Mouse (Mus musculus) gastrocnemius, adult 2 months (tissue): ENCODE results near the gene Mlxipl. TPM values are rescaled to one million over a fixed set of nuclear protein-coding genes. Genes with fewer than 3 reads are reported as not detected.

Experiments used
- DNase-seq: peaks from one replicate; pipeline ENCODE4 v3.0.0; 2022
- H3K27ac ChIP-seq: fragments of 200-600 bp; 2 replicates; pipeline ENCODE4 v1.8.1; 2022; ENCODE audit warnings: mild to moderate bottlenecking
- H3K4me3 ChIP-seq: fragments of 200-600 bp; 2 replicates; pipeline ENCODE4 v1.8.1; 2022; ENCODE audit warnings: mild to moderate bottlenecking, moderate library complexity
- CTCF ChIP-seq: fragments of 200-600 bp; IDR thresholded peaks from 2 replicates; pipeline ENCODE4 v1.8.1; 2022; ENCODE audit warnings: antibody characterized with exemption, mild to moderate bottlenecking, moderate library complexity
- intact Hi-C: fragments of 180-260 bp; cut with DNase I; formaldehyde crosslinking; loops from one replicate; pipeline ENCODE4 v1.15.1; 2025
- total RNA-seq, 2 experiments: library from RNA; stranded (reverse); gene quantifications; 2 replicates each; pipeline ENCODE4 v1.2.3; 2021

Mlxipl gene
- total RNA-seq, 2 experiments from 2014 or later, result 64.8 to 100 TPM

- no peak for DNase-seq
- no peak overlapping the region for H3K27ac ChIP-seq
- no peak for TF ChIP-seq CTCF
- no peak overlapping the region for H3K4me3 ChIP-seq
- intact Hi-C loops, result no loop called here
Observed at GRCm38 (mm10) chr5:135070448-135070847, 19.2 kb upstream of the Mlxipl start.

- intact Hi-C loops, result no loop called here
- Histone ChIP-seq H3K27ac (no peak overlapping the region), H3K4me3 (no peak overlapping the region)
- no peak for DNase-seq
- no peak for TF ChIP-seq CTCF
Observed at GRCm38 (mm10) chr5:135072061-135072460, 17.6 kb upstream of the Mlxipl start.

DNA sequence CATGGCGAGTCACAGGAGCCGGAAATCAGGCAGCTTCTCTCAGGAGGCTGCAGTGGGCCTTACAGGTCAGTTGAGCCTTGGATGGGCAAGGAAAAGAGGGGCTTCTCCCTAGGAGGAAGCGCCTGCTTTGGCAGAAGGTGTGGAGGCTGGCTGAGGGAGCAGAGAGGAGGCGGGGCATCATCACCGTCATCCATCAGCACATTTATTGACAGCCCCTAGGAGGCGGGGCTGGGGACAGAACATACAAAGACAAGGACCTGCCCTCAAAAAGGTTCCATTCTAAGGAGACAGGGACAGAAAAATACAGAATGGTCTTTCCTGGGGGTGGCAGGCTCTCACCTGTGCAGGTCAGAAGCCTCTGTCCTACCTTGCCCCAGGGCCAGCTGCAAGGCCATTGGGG is 17.0 kb upstream of the Mlxipl start:
- H3K27ac ChIP-seq, result no peak overlapping the region
- no peak overlapping the region for H3K4me3 ChIP-seq
- no peak for TF ChIP-seq CTCF
- intact Hi-C loops, result no loop called here
- DNase-seq, result no peak

- TF ChIP-seq CTCF, result no peak
- intact Hi-C loops, result no loop called here
- no peak for DNase-seq
- no peak overlapping the region for H3K27ac ChIP-seq
- no peak overlapping the region for H3K4me3 ChIP-seq
Observed at GRCm38 (mm10) chr5:135073349-135074150, 16.1 kb upstream of the Mlxipl start.

DNA sequence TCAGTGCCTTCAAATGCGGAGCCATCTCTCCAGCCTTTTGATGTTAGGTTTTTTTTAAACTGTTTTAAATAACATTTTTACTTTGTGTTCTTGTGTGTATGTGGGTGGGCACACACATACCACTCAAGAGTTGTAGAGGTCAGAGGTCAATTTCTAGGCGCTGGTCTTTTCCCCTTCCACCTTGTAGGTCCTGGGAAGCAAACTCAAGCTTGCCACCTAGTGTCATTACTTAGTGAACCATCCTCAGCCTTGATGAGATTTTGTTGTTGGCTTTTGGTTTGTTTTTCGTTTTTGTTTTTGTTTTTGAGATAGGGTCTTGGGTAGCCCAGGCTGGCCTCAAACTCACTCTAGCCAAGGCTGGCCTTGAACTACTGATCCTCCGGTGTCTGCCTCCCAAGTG is 14.0 kb upstream of the Mlxipl start:
- no peak for DNase-seq
- no peak overlapping the region for H3K4me3 ChIP-seq
- no peak overlapping the region for H3K27ac ChIP-seq
- intact Hi-C loops, result no loop called here
- TF ChIP-seq CTCF, result no peak

DNA sequence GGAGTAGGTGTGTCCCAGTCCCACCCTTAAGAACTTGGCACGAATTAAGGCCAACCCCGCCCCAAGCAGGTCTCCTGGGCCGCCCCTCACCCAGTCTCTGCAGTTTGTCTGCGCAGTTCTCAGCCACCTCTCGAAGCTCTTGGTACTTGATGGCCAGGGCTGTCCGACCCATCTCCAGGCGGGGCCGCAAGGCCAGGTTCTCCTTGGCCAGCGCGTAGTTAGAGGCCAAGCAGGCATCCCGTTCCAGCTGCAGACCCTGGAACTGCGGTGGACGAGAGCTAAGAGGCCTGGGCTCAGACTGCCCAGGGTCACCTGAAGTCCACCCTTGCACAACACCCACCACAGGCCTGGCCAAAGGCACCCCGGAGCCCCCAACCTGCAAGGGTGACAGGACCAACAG is 13.3 kb upstream of the Mlxipl start:
- intact Hi-C loops, result no loop called here
- no peak overlapping the region for H3K4me3 ChIP-seq
- TF ChIP-seq CTCF, result no peak

GRCm38 (mm10) chr5:135076931-135077505 is 12.7 kb upstream of the Mlxipl start:
- Histone ChIP-seq H3K4me3 (peak overlapping the region; percentile 88), H3K27ac (no peak overlapping the region)
- no peak for TF ChIP-seq CTCF
- no peak for DNase-seq
- intact Hi-C loops, result no loop called here

More for the DNA sequence above, 13.3 kb upstream of the Mlxipl start:
- no peak overlapping the region for H3K27ac ChIP-seq
- DNase-seq, result no peak

DNA sequence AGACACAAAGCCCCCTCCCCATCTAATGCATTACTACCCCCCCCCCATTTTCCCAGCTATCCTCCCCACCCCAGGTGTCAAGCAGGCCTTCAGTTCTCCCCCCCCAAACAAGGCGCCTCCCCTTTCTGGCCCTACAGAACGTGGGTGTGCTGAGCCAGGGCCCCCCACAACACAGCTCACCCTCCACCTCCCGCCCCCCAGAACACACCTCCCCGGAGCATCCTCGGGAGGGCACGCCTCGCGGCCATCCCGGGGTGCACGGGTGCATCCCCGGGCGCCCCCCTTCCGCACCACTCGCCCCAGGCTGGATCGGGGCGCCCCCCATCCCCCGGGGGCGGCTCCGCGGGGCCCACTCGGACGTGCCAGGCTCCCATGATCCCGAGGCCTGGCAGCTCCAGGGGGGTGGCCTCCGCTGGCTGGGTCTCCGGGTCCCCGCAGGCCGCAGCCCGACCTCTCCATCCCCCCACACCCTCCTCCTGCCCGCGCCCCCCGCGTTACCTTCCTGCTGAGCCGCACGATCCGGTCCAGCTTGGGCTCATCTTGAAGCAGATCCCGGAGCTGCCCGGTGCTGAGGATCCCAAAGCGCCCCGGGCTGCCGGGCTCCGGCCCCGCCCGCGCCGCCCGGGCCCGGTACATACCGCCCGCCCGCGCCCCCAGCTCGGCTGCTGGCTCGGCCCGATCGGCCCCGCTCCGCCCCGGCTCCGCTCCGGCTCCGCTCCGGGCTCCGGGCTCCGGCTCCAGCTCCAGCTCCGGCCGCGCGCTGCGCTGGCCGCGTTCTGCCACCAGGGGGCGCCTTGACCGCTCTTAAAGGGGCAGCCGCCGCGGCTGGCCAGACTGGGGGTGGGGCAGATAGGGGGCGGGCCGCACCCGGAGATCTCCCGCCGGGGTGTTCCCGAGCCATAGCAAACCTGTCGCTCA is 11.9 kb upstream of the Mlxipl start, which contains the start of gene Vps37d:
Gene Vps37d (minus strand): TSS at position 703 of the 918 bp plus-strand sequence.
- peak; percentile 95 for DNase-seq
- peak; percentile 92 for TF ChIP-seq CTCF
- H3K27ac ChIP-seq, result peak within 1 kb of the TSS; percentile 80
- H3K4me3 ChIP-seq, result peak within 1 kb of the TSS; percentile 88
- intact Hi-C loops, result no loop called here

DNA sequence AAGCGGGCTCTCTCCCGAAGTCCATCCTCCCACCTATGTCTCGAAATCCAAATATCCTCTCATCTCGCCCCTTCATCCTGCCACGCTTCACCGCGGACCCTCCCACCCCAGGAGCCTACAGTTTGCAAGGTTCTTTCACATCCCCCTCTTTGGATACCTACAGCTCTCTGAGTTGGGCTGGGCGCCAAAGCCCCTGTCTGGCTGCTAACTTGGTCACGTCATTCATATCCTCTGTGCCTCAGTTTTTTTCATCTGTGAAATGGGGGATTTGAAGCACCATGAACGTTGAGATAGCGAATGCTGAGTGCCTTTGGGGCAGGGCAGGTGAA is 11.2 kb upstream of the Mlxipl start:
- peak overlapping the region; percentile 80; the same call in 1 of the 2 replicates for H3K27ac ChIP-seq
- H3K4me3 ChIP-seq, result peak overlapping the region; percentile 88
- intact Hi-C loops, result no loop called here
- no peak for TF ChIP-seq CTCF
- DNase-seq, result no peak

DNA sequence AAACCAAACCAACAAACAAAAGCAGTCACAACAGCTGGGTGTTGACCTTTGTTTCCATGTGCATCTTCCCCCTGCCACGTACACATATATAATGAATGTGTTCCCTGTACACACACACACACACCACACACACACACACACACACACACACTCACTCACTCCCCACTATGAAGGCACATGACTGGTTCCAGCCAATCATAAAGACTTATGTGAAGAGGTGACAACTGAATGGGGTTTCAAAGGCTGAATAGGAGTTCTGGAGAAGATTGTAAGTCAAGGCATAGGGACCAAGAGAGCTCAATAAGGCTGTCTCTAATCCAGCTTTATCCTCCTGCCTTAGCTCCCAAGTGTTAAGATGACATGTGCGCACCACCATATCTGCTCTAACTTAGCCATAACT is 10.1 kb upstream of the Mlxipl start:
- intact Hi-C loops, result no loop called here

GRCm38 (mm10) chr5:135080539-135080938 is 9.2 kb upstream of the Mlxipl start:
- no peak overlapping the region for H3K27ac ChIP-seq
- TF ChIP-seq CTCF, result no peak
- H3K4me3 ChIP-seq, result no peak overlapping the region
- intact Hi-C loops, result no loop called here
- DNase-seq, result no peak

More for the DNA sequence above, 10.1 kb upstream of the Mlxipl start:
- no peak for TF ChIP-seq CTCF
- no peak overlapping the region for H3K4me3 ChIP-seq
- DNase-seq, result no peak
- no peak overlapping the region for H3K27ac ChIP-seq

DNA sequence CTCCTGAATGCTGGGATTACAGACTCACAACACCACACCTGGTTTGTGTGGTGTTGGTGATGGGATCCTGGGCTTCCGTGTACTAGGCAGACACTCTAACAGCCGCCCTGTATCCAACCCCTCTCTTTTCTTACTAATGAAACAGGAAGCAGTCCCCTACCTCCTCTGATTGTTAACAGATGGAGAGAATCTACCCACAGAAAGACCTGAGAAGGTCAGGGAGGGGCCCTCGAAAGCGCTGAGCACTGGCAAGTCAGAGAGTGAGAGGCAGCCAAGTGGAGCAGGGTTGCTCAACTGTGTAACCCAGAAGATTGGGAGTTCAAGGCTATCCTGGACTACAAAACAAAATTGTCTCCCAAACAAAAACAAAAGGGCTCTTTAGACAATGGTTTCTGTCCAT is 2.8 kb upstream of the Mlxipl start:
- no peak for TF ChIP-seq CTCF
- intact Hi-C loops, result no loop called here
- DNase-seq, result no peak

GRCm38 (mm10) chr5:135100981-135101380 is 11.3 kb downstream of the Mlxipl start:
- Histone ChIP-seq H3K27ac (no peak overlapping the region), H3K4me3 (no peak overlapping the region)
- intact Hi-C loops, result loop anchor here (5.0 kb wide), 1 partner anchor 84 kb away; no protein-coding TSS in a partner anchor
- TF ChIP-seq CTCF, result no peak
- DNase-seq, result no peak

More for the DNA sequence above, 2.8 kb upstream of the Mlxipl start:
- no peak overlapping the region for H3K27ac ChIP-seq
- H3K4me3 ChIP-seq, result no peak overlapping the region
